Mouse (Mus musculus) layer of hippocampus, postnatal 14 days (tissue): ENCODE measurements around the gene Zfp709. TPM values are rescaled to one million over a fixed set of nuclear protein-coding genes. Genes with fewer than 3 reads are reported as not detected.
"Not testable (repeated sequence)": the region's sequence is repeated elsewhere in the genome, so short reads cannot be mapped to it uniquely, and the experiment has no call there.

ENCODE experiments used
- DNase-seq, 2 experiments: peaks; one replicate each; pipeline ENCODE4 v3.0.0; 2021 to 2022; ENCODE audit warnings: low spot score in 2 of 2, mixed read lengths in 1 of 2
- total RNA-seq, 2 experiments: library from RNA; stranded (reverse); gene quantifications; 2 replicates each; pipeline ENCODE4 v1.2.3; 2021

The Zfp709 gene
- total RNA-seq, 2 experiments from 2014 or later: 9.3 to 10.4 TPM

GRCm38 (mm10) chr8:71922567-71923401, 41.0 kb downstream of the Zfp709 start:
- peak; percentile 94 to 96 for DNase-seq

- no peak for DNase-seq
Observed at GRCm38 (mm10) chr8:71925791-71926190, 44.0 kb downstream of the Zfp709 start.

- no peak for DNase-seq
Observed at GRCm38 (mm10) chr8:71926551-71926950, 44.7 kb downstream of the Zfp709 start.

- peak in 1 of 2 experiments; percentile 42 for DNase-seq
Observed at GRCm38 (mm10) chr8:71927779-71928178, 46.0 kb downstream of the Zfp709 start.

DNA sequence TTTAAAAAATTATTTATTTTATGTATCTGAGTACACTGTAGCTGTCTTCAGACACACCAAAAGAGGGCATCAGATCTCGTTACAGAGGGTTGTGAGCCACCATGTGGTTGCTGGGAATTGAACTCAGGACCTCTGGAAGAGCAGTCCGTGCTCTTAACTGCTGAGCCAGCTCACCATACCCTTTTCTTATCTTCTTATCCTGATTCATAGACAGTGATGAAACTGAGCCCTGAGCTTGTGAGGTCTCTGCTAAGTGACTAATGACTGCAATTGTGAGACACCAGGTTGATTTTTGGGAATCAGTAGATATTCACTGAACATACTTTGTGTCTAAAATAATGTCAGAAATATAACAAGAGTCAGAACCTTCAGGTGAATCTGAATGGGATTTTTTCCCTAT, 56.2 kb downstream of the Zfp709 start:
- DNase-seq: not testable (repeated sequence)

DNA sequence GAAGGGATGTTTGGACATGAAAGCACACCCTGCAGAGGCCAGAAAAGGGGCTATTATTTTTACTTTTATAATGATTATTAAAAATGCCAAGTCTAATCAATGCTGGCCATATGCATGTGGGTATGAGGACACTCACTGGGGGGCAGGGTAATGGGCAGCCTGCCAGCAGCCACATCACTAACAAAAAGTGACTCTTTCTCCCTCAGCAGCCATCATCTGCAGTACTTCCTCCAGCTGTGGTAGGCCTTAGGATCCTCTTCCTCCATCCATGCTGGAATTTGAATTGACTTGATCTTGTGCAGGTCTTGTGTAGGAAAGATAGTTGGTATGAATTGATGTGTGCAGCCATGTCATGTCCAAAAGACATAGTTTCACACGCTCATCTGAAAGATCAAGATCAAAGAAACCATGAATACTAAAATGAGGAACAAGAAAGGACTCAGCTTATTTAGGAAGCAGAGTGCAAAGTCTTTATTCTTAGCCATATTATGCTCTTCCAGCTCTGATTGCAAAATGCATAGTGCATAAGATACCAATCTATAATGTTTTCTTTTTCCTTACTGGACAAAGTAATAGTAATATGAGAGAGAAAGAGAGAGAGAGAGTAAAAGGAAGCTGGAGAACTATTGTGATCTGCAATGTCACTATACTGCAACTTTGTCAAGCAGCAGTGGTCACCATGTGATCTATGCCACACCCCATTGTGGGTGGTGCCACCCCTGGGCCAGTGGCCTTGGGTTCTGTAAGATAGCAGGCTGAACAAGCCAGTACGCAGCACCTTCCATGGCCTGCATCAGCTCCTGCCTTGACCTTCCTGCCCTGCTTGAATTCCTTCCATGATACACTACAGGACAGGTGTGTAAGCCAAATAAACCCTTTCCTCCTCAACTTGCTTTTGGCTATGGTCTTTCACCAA, 58.7 kb downstream of the Zfp709 start:
- no peak for DNase-seq

DNA sequence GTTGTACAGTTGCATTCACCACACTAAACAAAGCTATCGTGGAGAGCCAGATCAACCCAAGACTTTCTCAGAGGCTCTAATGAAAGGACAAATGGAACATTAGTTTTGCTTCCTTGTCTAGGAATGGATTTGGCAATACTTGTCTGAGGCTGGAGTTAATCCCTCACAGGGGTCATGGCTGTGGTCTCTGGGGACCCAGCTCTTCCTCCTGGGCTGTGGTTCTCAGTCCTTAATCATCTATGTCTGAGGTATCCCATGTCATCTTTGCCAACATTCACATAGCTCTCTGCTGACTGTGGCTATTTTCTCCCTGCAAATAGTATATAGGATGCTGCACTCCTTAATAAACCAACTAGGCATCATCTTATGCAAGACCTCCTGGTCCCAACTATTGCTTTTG, 60.0 kb downstream of the Zfp709 start:
- DNase-seq: no peak

Other genes with a start within 250 kb of the Zfp709 start
- 100 to 1,000 TPM; 268 to 281 TPM for gene Unc13a, start 210.3 kb upstream of the Zfp709 start, total RNA-seq
- 1 to 10 TPM; 7.1 to 7.7 TPM for gene Jak3, start 205.7 kb upstream of the Zfp709 start, total RNA-seq
- 1 to 10 TPM; 2.6 to 3.0 TPM for gene Insl3, start 192.8 kb upstream of the Zfp709 start, total RNA-seq
- gene B3gnt3, start 180.2 kb upstream of the Zfp709 start, total RNA-seq: under 1 TPM; 0.23 to 0.48 TPM
- 10 to 100 TPM; 83.1 to 86.4 TPM for gene Fcho1, start 156.3 kb upstream of the Zfp709 start, total RNA-seq
- gene Zfp882, start 26.6 kb downstream of the Zfp709 start, total RNA-seq: 10 to 100 TPM; 10.9 to 12.8 TPM
- 10 to 100 TPM; 25.2 to 31.4 TPM for gene Zfp617, start 26.6 kb downstream of the Zfp709 start, total RNA-seq
- gene Zfp961, start 69.0 kb downstream of the Zfp709 start, total RNA-seq: 10 to 100 TPM; 17.0 to 17.7 TPM
- not detected for gene Cyp4f18, start 127.6 kb downstream of the Zfp709 start, total RNA-seq
- not detected for gene Olfr372, start 159.2 kb downstream of the Zfp709 start, total RNA-seq
- gene Olfr373, start 201.2 kb downstream of the Zfp709 start, total RNA-seq: not detected
- gene Olfr374, start 225.0 kb downstream of the Zfp709 start, total RNA-seq: not detected